Mouse (Mus musculus) hindbrain, embryonic 14.5 days (tissue): ENCODE results near the gene Dnajb13. TPM values are rescaled to one million over a fixed set of nuclear protein-coding genes. Genes with fewer than 3 reads are reported as not detected.
"Not testable (repeated sequence)": the region's sequence is repeated elsewhere in the genome, so short reads cannot be mapped to it uniquely, and the experiment has no call there.

ENCODE experiments used
- ATAC-seq: fragments of 200-750 bp; cut with Nextera tagmentation; 2 replicates; pipeline ENCODE4 v1.8.0; 2017; ENCODE audit warnings: moderate number of reproducible peaks, mild to moderate bottlenecking, moderate TSS enrichment, moderate library complexity; ENCODE audit not compliant: low FRiP score
- DNase-seq: peaks from one replicate; pipeline ENCODE4 v3.0.0-alpha.2; 2015; ENCODE audit warnings: low spot score
- H3K27ac ChIP-seq: fragments of 300-500 bp; sonication (generic); 2 replicates; pipeline ENCODE4 v1.5.1; 2014; ENCODE audit warnings: mild to moderate bottlenecking, moderate library complexity
- H3K27me3 ChIP-seq: fragments of 300-500 bp; sonication (generic); 2 replicates; pipeline ENCODE4 v1.6.1; 2014; ENCODE audit warnings: mild to moderate bottlenecking, low read length, mixed read lengths; ENCODE audit not compliant: control insufficient read depth, insufficient read depth
- H3K36me3 ChIP-seq: fragments of 300-500 bp; sonication (generic); replicated peaks from 2 replicates; pipeline ENCODE4 v1.6.1; 2014; ENCODE audit not compliant: control insufficient read depth, insufficient read depth
- H3K4me1 ChIP-seq: fragments of 300-500 bp; sonication (generic); replicated peaks from 2 replicates; pipeline ENCODE4 v1.6.1; 2014; ENCODE audit warnings: antibody characterized with exemption, low read length, mixed read lengths; ENCODE audit not compliant: control insufficient read depth, insufficient read depth
- H3K4me2 ChIP-seq: fragments of 300-500 bp; sonication (generic); replicated peaks from 2 replicates; pipeline ENCODE4 v1.6.1; 2014; ENCODE audit warnings: mild to moderate bottlenecking, moderate library complexity
- H3K4me3 ChIP-seq: fragments of 300-500 bp; sonication (generic); replicated peaks from 2 replicates; pipeline ENCODE4 v1.5.1; 2014; ENCODE audit warnings: mild to moderate bottlenecking, low read length
- H3K9ac ChIP-seq: fragments of 300-500 bp; sonication (generic); 2 replicates; pipeline ENCODE4 v1.6.1; 2014
- H3K9me3 ChIP-seq: fragments of 300-500 bp; sonication (generic); 2 replicates; pipeline ENCODE4 v1.6.1; 2016; ENCODE audit warnings: low read length; ENCODE audit not compliant: control insufficient read depth
- WGBS: fragments of 180-500 bp; shearing (Covaris S2); extraction: QIAGEN DNeasy Blood & Tissue Kit; methylation state at CpG from one replicate; pipeline ENCODE4 v1.1.7; 2014; 5-methylcytosine and 5-hydroxymethylcytosine counted together
- polyA plus RNA-seq: library from polyadenylated mRNA; unstranded; fragments of >200 nt; fragmentation: Nextera tagmentation; extraction: Ambion mirVana; gene quantifications from 2 replicates; pipeline ENCODE4 v1.2.1, GENCODE M21; 2014

Dnajb13 gene
- polyA plus RNA-seq, 1 experiment from 2014 or later = 10.8 TPM

DNA sequence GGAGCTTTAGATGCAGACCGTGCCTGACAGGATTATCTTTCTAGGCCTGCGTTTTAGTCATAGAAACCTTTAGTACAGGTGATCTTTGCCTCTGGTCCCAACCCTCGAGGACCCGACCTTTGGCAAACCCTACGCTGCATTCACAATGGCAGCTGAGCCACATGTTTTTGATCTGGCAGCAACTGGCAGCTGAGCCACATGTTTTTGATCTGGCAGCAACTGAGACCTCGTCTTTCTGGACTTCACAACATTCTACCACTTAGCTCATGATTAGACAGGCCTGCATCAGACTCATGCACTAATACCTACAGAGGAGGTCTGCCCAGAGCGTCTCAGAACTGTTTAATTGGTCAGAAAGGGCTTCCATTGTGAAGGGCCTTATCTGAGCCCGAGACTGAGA, 19.7 kb downstream of the Dnajb13 start:
- DNase-seq (no peak), ATAC-seq (no peak)
- peak overlapping the region; percentile 84 for H3K27ac ChIP-seq
- no peaks in the 10 kb centered on the region for H3K27me3 ChIP-seq
- H3K9ac ChIP-seq = no peak overlapping the region
- no peaks in the 10 kb centered on the region for H3K9me3 ChIP-seq
- no peak overlapping the region for H3K4me3 ChIP-seq
- H3K4me1 ChIP-seq = peaks cover 32% of the 10 kb centered on the region; the same call in 1 of the 2 replicates
- 51% methylated on average over 8 of the region's 8 CpGs for WGBS
- no peaks in the 10 kb centered on the region for H3K36me3 ChIP-seq
- peak overlapping the region; percentile 64 for H3K4me2 ChIP-seq

GRCm38 (mm10) chr7:100494415-100494831, 20.3 kb downstream of the Dnajb13 start:
- Histone ChIP-seq H3K9ac (no peak overlapping the region), H3K27ac (no peak overlapping the region), H3K4me2 (peak overlapping the region; percentile 64), H3K9me3 (no peaks in the 10 kb centered on the region), H3K4me1 (peaks cover 32% of the 10 kb centered on the region; the same call in 1 of the 2 replicates), H3K4me3 (peak overlapping the region; percentile 28), H3K36me3 (no peaks in the 10 kb centered on the region), H3K27me3 (no peaks in the 10 kb centered on the region)
- no peak for DNase-seq
- ATAC-seq = no peak
- 93% methylated on average over 7 of the region's 7 CpGs for WGBS

GRCm38 (mm10) chr7:100493484-100494414, 21.0 kb downstream of the Dnajb13 start:
- DNase-seq = peak; percentile 41
- Histone ChIP-seq H3K4me1 (peaks cover 32% of the 10 kb centered on the region; the same call in 1 of the 2 replicates), H3K9ac (no peak overlapping the region; the same call in 1 of the 2 replicates), H3K27me3 (no peaks in the 10 kb centered on the region), H3K9me3 (no peaks in the 10 kb centered on the region), H3K4me3 (peak overlapping the region; percentile 28), H3K27ac (0 out of 2 replicates have a peak overlapping the region, but pooled peaks have one; percentile 41), H3K36me3 (no peaks in the 10 kb centered on the region), H3K4me2 (peak overlapping the region; percentile 64)
- ATAC-seq = no peak
- WGBS = 39% methylated on average over 19 of the region's 19 CpGs

- Histone ChIP-seq H3K9me3 (no peaks in the 10 kb centered on the region), H3K27ac (0 out of 2 replicates have a peak within 1 kb of the TSS, but pooled peaks have one; percentile 41), H3K4me2 (peak within 1 kb of the TSS; percentile 64), H3K4me1 (peaks cover 32% of the 10 kb centered on the region; the same call in 1 of the 2 replicates), H3K9ac (peak within 1 kb of the TSS; percentile 49), H3K4me3 (peak within 1 kb of the TSS; percentile 28), H3K36me3 (no peaks in the 10 kb centered on the region), H3K27me3 (no peaks in the 10 kb centered on the region)
- DNase-seq = peak; percentile 58
- WGBS = under 1% methylated on average over 26 of the region's 27 CpGs
- ATAC-seq = 0 out of 2 replicates have a peak, but pooled peaks have one; percentile 7
These were observed 21.7 kb downstream of the Dnajb13 start, which contains the start of gene Ucp2 for GRCm38 (mm10) chr7:100493117-100493483. TSS of gene Ucp2 (plus strand) at chr7:100493337.

DNA sequence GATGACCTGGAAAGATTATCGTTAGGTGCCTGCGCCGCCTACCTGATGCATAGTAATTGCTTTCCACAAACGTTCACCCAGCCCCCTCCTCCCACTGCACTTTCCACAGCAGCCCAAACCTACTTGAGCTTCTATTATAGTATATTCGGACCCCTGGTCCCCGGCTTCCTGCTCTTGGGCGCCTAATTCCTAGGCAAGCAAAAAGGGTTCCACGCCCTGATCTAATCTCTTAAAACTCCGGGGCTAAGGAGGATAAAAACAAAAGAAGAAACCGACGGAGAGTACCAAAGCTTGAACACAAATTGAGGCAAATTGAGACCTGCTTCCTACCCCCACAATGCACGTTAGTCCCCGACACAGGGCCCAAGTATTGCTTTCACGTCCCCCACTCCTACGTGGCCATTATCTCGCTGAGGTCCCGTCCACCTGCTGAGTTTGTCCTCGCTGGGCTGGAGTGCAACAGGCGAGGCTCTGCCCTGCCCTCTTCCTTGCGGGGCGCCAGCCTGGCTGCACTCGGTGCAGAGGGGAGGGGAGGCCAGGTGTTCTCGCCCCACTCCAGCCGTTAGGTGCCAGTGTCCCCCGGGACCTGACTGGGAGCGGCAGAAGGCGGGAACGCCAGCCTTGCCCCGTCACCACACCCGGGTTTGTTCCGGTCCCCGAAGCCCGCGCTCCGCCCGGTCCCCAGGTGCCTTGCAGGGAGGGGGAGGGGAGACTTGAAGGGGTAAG, 22.2 kb downstream of the Dnajb13 start:
- H3K27ac ChIP-seq = no peak overlapping the region
- no peak for DNase-seq
- H3K4me3 ChIP-seq = peak overlapping the region; percentile 28
- H3K27me3 ChIP-seq = no peaks in the 10 kb centered on the region
- peak overlapping the region; percentile 49 for H3K9ac ChIP-seq
- ATAC-seq = no peak
- peak overlapping the region; percentile 64 for H3K4me2 ChIP-seq
- no peaks in the 10 kb centered on the region for H3K9me3 ChIP-seq
- H3K36me3 ChIP-seq = no peaks in the 10 kb centered on the region
- H3K4me1 ChIP-seq = peaks cover 32% of the 10 kb centered on the region; the same call in 1 of the 2 replicates
- 3% methylated on average over 35 of the region's 36 CpGs for WGBS

DNA sequence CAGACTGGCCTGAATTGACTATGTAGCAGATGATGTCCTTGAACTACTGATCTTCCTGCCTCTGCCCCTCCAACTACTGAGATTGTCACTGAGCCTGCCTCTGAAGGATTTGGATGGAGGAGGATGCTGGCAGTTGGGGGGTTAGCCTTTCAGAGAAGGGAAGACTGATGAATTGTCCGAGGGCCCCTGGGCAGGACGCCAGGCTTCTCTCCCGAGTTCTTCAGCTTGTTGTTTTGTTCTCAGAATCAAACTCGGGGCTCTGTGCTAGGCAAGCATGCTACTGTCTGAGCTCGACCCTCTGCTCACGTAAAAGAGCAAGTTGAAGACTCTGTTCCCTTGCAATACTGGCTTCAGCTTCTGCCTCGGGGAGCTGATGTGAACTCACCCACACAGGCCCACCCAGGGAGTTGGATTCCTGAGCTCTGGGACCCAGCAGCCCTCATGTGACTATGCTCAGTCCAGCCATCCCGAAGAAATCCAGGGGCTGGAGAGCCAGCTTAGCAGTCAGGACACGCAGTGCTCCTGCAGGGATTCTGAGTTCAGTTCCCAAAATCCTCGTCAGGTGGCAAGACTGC, 26.2 kb downstream of the Dnajb13 start:
- H3K36me3 ChIP-seq = no peaks in the 10 kb centered on the region
- H3K4me1 ChIP-seq = 0 out of 2 replicates have a peak, but pooled peaks cover 8% of the 10 kb centered on the region
- no peak overlapping the region for H3K4me2 ChIP-seq
- no peaks in the 10 kb centered on the region for H3K27me3 ChIP-seq
- WGBS = 31% methylated on average over 10 of the region's 10 CpGs
- no peak overlapping the region for H3K27ac ChIP-seq
- no peak overlapping the region for H3K9ac ChIP-seq
- no peak overlapping the region for H3K4me3 ChIP-seq
- no peaks in the 10 kb centered on the region for H3K9me3 ChIP-seq
- peak; percentile 59; the same call in 1 of the 2 replicates for ATAC-seq
- DNase-seq = peak; percentile 43

DNA sequence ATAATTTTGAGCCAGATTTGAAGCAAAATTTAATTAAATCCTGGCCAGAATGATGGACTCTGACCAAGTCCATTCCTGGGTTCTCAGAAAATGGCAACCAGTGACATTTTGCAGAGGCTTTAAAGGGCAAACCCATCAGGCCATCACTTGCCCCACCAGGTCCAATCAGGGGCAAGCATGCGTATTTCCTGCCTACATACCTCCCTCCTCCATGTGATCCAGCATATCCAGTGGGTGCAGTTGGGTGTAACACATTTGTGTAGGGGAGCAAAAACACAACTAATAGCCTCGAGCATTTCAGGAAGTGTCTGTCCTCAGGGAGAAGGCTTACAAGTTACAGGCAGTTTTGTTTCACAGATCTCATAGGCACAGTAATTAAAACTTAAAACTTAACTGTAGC, 27.5 kb downstream of the Dnajb13 start:
- Histone ChIP-seq H3K9me3 (no peaks in the 10 kb centered on the region), H3K4me2 (no peak overlapping the region), H3K27me3 (no peaks in the 10 kb centered on the region), H3K36me3 (no peaks in the 10 kb centered on the region), H3K9ac (no peak overlapping the region), H3K4me3 (no peak overlapping the region), H3K27ac (no peak overlapping the region), H3K4me1 (no peaks in the 10 kb centered on the region)
- ATAC-seq (no peak), DNase-seq (no peak)
- 78% methylated on average over 2 of the region's 2 CpGs for WGBS

DNA sequence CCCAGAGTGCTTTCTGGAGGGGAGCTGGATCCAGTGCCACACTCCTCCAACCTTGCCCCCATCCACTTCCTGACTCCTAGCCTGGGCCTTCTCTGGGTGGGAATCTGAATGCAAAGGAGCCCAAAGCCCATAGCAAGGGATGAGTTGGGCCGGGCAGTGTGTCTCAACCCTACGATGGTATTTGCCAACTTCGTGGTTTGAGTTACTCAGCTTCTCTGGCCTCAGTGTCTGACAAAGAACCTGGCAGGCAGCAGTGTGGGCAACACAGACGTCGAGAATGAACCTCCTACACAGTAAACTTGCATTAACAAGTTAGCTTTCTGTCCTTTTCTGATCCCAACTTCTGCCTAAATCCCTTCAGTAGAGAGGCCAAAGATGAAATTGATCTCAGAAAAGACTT, 30.3 kb downstream of the Dnajb13 start:
- Histone ChIP-seq H3K9ac (no peak overlapping the region), H3K36me3 (no peaks in the 10 kb centered on the region), H3K4me3 (no peak overlapping the region), H3K4me1 (no peaks in the 10 kb centered on the region), H3K4me2 (no peak overlapping the region), H3K27me3 (no peaks in the 10 kb centered on the region), H3K9me3 (no peaks in the 10 kb centered on the region), H3K27ac (no peak overlapping the region)
- no peak for ATAC-seq
- 89% methylated on average over 5 of the region's 5 CpGs for WGBS
- no peak for DNase-seq

- H3K27ac ChIP-seq, H3K4me3 ChIP-seq, H3K27me3 ChIP-seq, H3K9me3 ChIP-seq, H3K36me3 ChIP-seq, H3K9ac ChIP-seq, DNase-seq, ATAC-seq, H3K4me2 ChIP-seq, H3K4me1 ChIP-seq: not testable (repeated sequence)
- WGBS = 81% methylated on average over 2 of the region's 2 CpGs
These were observed 32.7 kb downstream of the Dnajb13 start for GRCm38 (mm10) chr7:100482046-100482445.
